Mouse (Mus musculus) large intestine, adult 2 months (tissue): ENCODE data around the gene Cachd1. TPM values are rescaled to one million over a fixed set of nuclear protein-coding genes. Genes with fewer than 3 reads are reported as not detected.

ENCODE experiments used
- DNase-seq: peaks from one replicate; pipeline ENCODE4 v3.0.0-alpha.2; 2012; ENCODE audit warnings: low read depth, low spot score
- WGBS: fragments of 180-500 bp; shearing (Covaris S2); methylation state at CpG from one replicate; pipeline ENCODE4 v1.1.7; 2018; 5-methylcytosine and 5-hydroxymethylcytosine counted together
- polyA plus RNA-seq: library from polyadenylated mRNA; depleted of rRNA; stranded (reverse); fragments of >200 nt; gene quantifications from 2 replicates; pipeline ENCODE4 v1.2.3, GENCODE M21; 2012

The Cachd1 gene
- polyA plus RNA-seq, 1 experiment = 27.6 TPM

DNA sequence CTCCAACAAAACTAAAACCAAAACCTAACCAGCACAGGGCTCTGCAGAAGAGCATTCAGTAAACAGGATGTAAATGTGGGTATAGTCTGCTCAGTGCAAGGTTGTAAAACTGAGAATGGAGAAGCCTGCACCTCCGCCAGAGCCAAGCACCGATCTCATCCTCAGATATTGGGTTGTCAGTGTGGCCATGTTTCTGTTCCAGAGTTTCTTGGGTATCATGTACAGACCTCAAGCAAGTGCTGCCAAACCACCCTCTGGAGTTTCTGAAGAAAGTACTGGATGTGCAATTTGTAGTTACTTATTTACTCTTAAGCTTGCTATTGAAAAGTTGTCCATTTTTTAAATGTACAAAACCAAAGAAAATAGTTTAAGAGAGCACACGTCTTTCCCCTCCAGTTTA lies 6.4 kb downstream of the Cachd1 start:
- WGBS = 22% methylated on average over 3 of the region's 3 CpGs
- DNase-seq = no peak

DNA sequence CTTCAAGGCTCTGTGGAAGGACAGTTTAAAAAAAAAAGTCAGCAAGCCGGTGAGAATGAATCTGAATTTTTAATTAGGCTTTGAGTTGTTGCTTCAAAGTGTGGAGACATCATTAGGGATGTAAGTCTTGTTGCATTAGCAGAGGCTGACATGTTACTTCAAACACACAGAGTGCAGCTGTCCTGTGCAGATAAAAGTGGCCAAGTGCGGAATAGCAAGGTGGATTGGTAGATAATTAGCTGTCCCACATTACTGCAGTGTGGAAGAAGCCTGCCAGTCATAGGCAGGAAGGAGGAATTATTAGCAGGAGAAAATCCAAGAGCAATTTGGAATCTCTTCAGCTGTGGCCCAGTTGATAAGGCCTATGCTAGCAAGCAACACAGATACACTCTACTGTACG lies 10.7 kb downstream of the Cachd1 start:
- WGBS = 90% methylated on average over 3 of the region's 3 CpGs
- DNase-seq = no peak

DNA sequence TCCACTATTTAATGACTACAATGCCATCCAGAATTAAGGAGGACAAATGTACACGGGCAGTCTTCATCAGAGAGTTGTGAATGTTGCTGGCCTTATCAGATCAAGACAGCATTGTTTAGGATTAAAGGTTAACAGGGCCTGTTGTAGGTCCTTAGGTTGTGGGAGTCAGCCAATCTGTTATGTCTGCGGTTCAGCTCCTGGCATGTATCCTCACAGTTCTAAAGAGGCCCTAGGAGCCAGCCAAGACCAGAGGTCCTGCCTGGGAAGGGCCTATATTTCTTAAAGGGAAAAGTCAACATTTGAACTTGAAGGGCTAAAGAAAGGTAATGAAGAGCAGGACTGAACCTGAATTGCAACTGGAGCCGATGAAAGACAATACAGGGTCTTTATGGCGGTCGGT lies 13.7 kb downstream of the Cachd1 start:
- DNase-seq = no peak
- 29% methylated on average over 5 of the region's 5 CpGs for WGBS

DNA sequence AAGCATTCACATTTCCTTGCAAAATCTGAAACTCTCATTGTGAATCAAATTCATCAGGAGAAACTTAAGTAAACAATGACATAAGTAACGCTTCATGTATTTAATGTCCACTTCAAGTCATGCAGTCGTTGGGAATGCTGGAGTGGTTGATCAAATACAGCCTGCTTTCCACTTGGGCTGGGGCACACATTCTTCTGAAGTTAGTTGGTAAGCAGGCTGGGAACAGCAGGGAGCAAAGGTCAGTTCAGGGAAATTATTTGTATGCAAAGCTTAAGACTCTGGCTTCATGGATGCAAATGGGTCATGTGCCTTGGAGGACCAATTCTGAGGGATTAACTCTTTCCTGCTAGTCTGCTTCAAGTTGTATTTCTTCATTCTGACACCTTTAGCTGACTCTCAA lies 16.7 kb downstream of the Cachd1 start:
- WGBS = 11% methylated on average over 2 of the region's 2 CpGs
- DNase-seq = no peak

DNA sequence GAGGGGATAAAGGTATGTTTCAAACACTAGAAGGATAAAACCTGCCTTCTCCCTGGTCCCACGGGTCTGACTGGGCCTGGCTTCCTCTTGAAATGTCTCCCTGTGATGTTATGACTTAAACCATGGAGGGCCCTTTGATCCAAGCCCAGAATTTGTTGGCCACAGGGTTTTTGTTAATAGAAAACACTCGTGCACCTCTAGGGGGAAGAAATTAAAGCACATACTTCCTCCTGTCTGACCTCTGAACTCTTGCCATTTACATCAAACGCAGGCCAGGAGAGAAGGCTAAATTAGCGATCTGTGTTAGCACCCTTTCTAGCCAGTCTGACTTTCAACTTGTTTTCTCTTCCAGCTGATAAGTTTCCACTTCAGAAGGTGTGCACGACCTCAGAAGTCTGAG lies 19.0 kb downstream of the Cachd1 start:
- no peak for DNase-seq
- 24% methylated on average over 5 of the region's 5 CpGs for WGBS

DNA sequence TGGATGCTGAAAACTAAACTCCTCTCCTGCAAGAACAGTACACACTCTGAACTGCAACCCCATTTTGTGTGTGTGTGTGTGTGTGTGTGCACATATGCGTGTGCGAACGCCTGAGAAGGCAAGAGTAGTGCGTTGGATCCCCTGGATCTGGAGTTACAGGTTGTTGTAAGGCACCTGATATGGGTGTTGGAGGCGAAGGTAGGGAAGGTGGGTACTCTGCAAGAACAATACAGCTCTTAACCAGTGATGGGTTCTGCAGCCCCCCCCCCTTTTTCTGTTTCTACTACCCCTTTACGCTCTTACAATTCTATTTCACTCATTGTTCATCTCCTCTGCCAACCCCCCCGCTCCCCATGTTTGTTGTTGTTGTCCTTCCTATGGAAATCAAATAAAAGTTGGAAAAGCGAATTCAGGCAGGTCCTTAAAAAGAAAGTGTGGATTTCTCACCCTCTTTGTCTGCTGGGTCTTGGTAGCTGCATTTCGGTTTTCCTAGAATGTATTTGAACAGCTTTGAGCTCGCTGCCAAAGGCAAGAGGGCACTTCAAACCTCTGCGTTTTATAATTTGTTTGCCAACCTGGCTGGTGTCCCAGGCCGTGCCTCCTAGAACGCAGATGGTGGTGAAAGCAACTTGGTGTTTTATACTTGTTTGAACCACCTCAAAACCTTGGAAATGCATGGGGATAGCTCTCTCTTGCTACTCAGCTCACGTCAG lies 24.4 kb downstream of the Cachd1 start:
- peak; percentile 61 for DNase-seq
- 38% methylated on average over 14 of the region's 14 CpGs for WGBS

GRCm38 (mm10) chr4:100801443-100801786 lies 24.9 kb downstream of the Cachd1 start:
- no peak for DNase-seq
- WGBS = 40% methylated on average over 3 of the region's 3 CpGs

GRCm38 (mm10) chr4:100811057-100811695 lies 34.7 kb downstream of the Cachd1 start:
- 73% methylated on average over 5 of the region's 5 CpGs for WGBS
- no peak for DNase-seq

DNA sequence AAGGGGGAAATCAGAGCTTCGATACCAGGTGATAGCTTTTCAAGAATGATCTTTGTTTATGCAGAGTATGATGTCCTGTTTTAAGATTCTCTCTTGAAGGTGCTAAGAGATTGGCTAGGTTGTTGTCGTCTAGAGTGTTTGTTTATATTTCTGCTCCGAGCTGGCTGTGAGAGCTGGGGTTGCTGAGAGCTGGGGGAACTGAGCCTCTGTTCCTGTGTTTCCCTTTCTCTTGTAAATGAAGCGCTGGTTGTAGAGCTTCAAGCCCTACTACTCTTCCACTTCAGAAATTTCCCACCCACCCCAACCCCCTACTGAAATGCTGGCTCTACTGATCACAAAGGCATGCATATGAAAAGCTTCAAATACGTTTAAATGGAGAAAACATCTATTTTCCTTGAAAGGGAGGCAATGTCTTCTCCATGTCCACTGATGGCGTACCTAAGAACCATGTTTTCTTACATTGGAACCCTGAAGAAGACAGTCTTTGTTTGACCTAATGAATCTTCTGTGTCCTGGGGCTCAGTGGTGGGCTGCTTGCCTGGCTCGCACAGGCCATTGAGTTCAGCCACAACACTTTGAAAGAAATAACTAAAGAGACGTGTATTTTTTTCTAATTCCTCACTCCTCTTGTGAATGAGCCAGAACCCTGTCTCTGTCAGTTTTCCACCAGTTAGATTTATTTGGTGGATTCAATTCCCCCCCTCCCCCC lies 35.5 kb downstream of the Cachd1 start:
- no peak for DNase-seq
- WGBS = 75% methylated on average over 8 of the region's 8 CpGs

DNA sequence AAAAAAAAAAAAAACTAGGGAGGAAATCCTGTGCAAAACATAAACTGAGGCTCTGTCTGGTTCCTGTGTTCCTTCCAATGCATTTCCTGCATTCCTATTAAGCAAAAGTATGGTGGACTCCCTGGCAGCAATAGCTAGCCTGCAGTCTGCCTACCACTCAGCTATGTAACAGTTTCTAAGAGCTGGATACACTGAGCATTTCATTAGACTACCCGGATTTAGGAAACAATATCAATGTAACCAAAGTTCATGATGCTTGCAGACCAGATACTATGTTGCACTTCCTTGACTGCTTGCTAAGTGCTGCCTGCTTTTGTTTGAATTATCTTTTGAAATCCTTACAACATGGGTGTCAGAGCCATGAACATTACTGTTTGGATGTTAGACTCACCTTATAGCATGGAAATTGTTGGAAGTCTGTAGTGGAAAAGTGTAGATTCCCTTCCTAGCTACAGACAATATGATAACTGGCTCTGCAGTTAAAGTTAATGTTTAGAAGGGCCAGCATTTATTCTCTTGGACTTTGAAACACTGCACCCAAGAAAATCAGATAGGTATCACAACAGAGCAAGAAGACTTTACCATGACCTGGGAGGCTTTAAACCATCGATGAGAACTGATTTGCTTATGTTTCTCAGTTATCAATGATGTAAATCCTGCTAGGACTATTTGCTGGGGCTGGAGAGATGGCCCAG lies 37.4 kb downstream of the Cachd1 start:
- WGBS = 28% methylated on average over 2 of the region's 2 CpGs
- peak; percentile 81 for DNase-seq

GRCm38 (mm10) chr4:100819238-100819637 lies 42.8 kb downstream of the Cachd1 start:
- 95% methylated on average over 3 of the region's 3 CpGs for WGBS
- no peak for DNase-seq

DNA sequence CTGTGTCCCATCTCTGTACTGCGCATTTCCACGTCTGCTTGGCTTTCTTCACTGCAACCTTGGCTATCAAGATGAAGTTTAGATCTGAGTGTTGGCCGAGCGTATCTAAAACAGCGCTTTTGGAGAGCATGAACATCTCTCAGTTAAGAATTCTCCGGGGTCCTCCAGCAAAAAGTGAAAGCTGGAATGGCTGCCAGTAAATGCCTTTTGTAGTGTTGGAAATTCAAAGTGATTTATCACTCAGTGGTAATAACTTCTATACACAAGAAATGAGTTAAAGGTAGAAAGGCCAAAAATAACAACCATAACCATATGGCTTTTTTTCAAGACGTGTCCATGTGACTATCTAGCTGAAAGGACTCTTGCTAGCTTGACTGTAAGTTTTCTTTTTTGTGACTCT lies 46.1 kb downstream of the Cachd1 start:
- DNase-seq = no peak
- WGBS = 70% methylated on average over 7 of the region's 7 CpGs

DNA sequence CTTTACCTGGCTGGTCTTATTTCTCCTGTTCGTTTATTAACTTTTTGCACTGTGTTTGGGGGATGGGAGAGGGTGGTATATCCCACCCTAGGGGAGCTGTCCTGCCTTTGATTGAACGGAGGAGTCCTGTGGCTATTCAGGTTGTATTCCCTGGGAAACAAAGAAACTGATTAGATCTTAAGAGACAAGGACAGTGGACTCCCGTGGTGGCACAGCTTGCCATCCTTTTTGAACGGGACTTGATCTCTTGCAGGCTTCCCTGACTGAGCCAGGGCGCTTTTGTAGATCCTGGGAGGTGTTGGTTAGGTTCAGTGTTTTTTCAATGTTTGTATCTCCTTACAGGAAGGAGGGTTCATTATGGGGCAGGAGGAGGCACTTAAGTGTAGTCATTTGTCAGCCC lies 50.9 kb downstream of the Cachd1 start:
- WGBS = 65% methylated on average over 5 of the region's 5 CpGs
- no peak for DNase-seq

GRCm38 (mm10) chr4:100828737-100829136 lies 52.3 kb downstream of the Cachd1 start:
- DNase-seq = no peak
- 27% methylated on average over 10 of the region's 10 CpGs for WGBS

DNA sequence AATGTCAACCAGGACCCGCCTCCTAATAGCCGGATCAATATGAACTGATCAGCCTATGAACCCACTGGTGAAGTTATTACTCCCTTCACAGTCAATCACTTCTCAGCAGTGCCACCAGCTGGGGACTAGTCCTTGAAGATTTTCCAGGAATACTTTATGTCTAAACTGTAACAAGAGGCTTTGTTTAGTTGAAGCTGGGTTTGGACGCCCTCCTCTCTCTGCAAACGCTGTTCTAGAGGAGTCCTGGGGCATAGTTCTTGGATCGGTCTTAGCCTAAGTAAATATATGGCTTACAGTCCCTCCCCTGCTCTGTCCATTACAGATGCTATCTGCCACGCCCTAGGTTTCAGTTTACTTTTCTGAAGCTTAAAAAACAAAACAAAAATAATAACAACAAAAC lies 60.7 kb downstream of the Cachd1 start:
- WGBS = 28% methylated on average over 6 of the region's 6 CpGs
- DNase-seq = no peak

DNA sequence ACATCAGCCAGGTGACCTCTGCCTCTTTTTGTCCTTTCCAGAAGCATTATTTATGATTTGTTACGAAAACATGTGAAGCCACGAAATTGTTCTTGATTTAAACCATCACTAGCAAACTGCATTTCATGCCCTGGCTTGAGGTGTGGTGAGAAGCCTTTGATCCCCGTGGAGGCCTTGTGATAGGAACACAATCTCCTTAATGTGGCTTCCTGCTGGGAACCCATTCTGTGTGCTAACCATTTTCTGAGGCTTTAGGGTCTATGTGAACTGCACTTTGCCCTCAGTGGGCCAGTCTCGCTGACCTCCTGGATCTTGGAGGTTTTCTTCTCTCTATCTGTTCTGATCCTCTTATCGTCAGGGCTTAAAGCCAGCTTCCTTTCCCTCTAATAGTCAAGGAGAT lies 66.2 kb downstream of the Cachd1 start:
- no peak for DNase-seq
- 36% methylated on average over 5 of the region's 5 CpGs for WGBS

DNA sequence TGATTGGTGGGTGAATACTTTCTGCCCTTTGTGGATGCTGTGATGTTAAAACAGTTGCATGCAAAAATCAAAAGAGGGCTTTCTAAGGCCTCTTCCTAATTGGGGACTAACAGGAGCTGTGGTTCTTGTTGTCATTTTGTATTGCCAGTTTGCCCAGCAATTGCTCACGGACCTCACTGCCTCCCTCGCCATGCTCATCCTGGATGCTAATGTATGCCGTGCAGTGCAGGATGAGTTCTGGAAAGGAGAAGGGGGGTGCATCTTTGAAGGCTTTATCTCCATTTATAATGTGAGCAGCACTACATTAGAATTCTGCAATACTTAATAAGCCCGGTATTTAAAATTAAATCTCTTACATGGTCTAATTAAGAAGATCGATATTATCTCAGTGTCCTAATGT lies 66.6 kb downstream of the Cachd1 start:
- 89% methylated on average over 5 of the region's 5 CpGs for WGBS
- DNase-seq = no peak

DNA sequence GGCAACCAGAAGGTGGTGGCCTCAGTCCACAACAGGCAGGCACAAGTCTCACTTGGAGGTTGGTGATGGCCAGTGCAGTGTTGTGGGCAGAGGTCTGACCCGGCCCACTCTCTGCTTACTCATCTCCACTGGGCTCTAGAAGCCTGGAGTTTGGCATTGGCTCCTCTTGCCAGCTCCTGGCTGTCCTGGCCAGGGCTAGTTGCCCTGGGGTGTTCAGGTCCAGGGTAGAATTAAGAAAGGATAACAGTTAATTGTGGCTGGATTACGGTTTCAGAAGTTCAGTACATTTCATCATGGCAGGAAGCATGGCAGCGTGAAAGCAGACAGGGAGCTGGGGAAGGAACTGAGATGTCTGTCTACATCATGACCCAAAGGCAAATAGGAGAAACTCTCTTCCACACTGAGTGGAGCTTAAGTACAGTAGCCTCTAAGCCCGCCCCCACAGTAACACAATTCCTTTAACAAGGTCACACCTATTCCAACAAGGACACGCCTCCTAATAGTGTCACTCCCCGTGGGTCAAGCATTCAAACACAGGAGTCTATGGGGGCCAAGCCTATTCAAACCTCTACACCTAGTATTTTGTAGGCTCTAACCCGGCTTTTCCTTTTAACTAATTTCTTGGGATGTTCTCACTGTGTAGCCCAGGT lies 74.5 kb downstream of the Cachd1 start:
- WGBS = 60% methylated on average over 7 of the region's 7 CpGs
- no peak for DNase-seq

DNA sequence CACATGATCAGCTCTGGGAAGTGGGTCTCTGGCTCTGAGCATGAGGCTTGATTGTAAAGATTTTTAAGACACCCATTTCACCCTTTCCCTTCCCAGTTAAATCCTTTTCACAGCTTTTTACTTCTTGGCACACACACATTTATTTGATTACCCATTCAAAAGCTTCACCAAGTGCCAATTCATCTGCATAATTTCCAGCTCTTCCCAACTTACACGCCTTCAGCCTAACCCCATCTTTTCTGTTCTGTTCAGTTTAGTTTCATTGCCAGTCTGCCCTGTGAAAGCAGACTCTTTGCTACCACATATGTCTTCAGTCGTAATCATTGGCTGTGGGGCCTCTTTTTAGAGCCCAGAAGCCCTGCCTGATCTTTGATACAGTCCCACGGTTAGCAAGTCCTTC lies 76.0 kb downstream of the Cachd1 start:
- no peak for DNase-seq

GRCm38 (mm10) chr4:100853426-100853825 lies 77.0 kb downstream of the Cachd1 start:
- 85% methylated on average over 1 of the region's 1 CpGs for WGBS
- no peak for DNase-seq

More for the DNA sequence above, 76.0 kb downstream of the Cachd1 start:
- WGBS = 42% methylated on average over 3 of the region's 3 CpGs
